9 mouse cellular contexts compared by ENCODE assay signal in genomic region chr2:157914105-157914764, GRCm38 (mm10). TPM values are rescaled to one million over a fixed set of nuclear protein-coding genes. Genes with fewer than 3 reads are reported as not detected.
DNase-seq lines count a peak whose midpoint lies in the region; ATAC-seq and TF ChIP-seq lines count a peak whose summit lies in the region.
"Had no signal": no experiment of that assay in that cellular context is flagged by ENCODE, and none has a peak within 500 bp of the region (broad histone marks: within the 10 kb centered on the region; RNA-seq: fewer than 3 reads in every experiment).

TSS of gene Vstm2l (plus strand) at chr2:157914653.

- H3K4me3 ChIP-seq in E14TG2a.4 (replicated peaks; ENCODE audit: low read length), result peak within 1 kb of the TSS; percentile 80
- H3K4me3 ChIP-seq in hindbrain, embryonic 16.5 days (ENCODE audit: low read length), result peak within 1 kb of the TSS; percentile 73
- peak within 1 kb of the TSS; percentile 29 for H3K4me3 ChIP-seq in limb, embryonic 15.5 days

- DNase-seq in adrenal gland, adult (ENCODE audit: inconsistent age in 2 of 2, low spot score in 1 of 2), result peak; percentile 12 to 33
- no peak for DNase-seq in adrenal gland, adult 8-10 months
- DNase-seq in embryo, embryonic 9.5 days (ENCODE audit: extremely low spot score), result peak; percentile 39
- DNase-seq in right cerebral cortex, postnatal 4 days, result peak; percentile 82
- no peak for DNase-seq in ovary, postnatal 14 days (ENCODE audit: low spot score)

- H3K9me3 ChIP-seq in E14TG2a.4 (ENCODE audit: low read length), result no peaks in the 10 kb centered on the region
- no peaks in the 10 kb centered on the region for H3K9me3 ChIP-seq in hindbrain, embryonic 16.5 days (ENCODE audit: control insufficient read depth, low read length)
- no peaks in the 10 kb centered on the region for H3K9me3 ChIP-seq in limb, embryonic 15.5 days

- H3K4me1 ChIP-seq in E14TG2a.4 (replicated peaks; ENCODE audit: low read depth, low read length), result peaks cover 44% of the 10 kb centered on the region
- H3K4me1 ChIP-seq in hindbrain, embryonic 16.5 days (ENCODE audit: control insufficient read depth, insufficient read depth, low read depth, low read length), result peaks cover 27% of the 10 kb centered on the region
- peaks cover 9% of the 10 kb centered on the region for H3K4me1 ChIP-seq in limb, embryonic 15.5 days

- H3K36me3 ChIP-seq in E14TG2a.4 (ENCODE audit: insufficient read depth, low read length), result no peaks in the 10 kb centered on the region
- no peaks in the 10 kb centered on the region for H3K36me3 ChIP-seq in hindbrain, embryonic 16.5 days (ENCODE audit: control insufficient read depth, insufficient read depth, low read length)
- no peaks in the 10 kb centered on the region for H3K36me3 ChIP-seq in limb, embryonic 15.5 days

- H3K27me3 ChIP-seq in E14TG2a.4 (ENCODE audit: insufficient read depth, low read length), result peaks cover 62% of the 10 kb centered on the region
- peaks cover 6% of the 10 kb centered on the region; the same call in 1 of the 2 replicates for H3K27me3 ChIP-seq in hindbrain, embryonic 16.5 days (replicated peaks; ENCODE audit: control insufficient read depth, insufficient read depth, low read length)
- H3K27me3 ChIP-seq in limb, embryonic 15.5 days, result peaks cover 49% of the 10 kb centered on the region

- TF ChIP-seq CTCF in E14TG2a.4 (conservative IDR thresholded peaks at IDR 0.05; ENCODE audit: low read length), result no peak

- WGBS in hindbrain, embryonic 16.5 days, result 2% methylated on average over 40 of the region's 62 CpGs
- WGBS in limb, embryonic 15.5 days, result 3% methylated on average over 61 of the region's 62 CpGs

- ATAC-seq in hindbrain, embryonic 16.5 days, result peak; percentile 53
- no peak for ATAC-seq in limb, embryonic 15.5 days (ENCODE audit: insufficient number of reproducible peaks, low FRiP score, low TSS enrichment, low read depth)

- peak within 1 kb of the TSS; percentile 86 for H3K9ac ChIP-seq in hindbrain, embryonic 16.5 days (ENCODE audit: low read depth, low read length)
- no peak within 1 kb of the TSS for H3K9ac ChIP-seq in limb, embryonic 15.5 days

- peak within 1 kb of the TSS; percentile 86 for H3K4me2 ChIP-seq in hindbrain, embryonic 16.5 days (ENCODE audit: low read length)
- H3K4me2 ChIP-seq in limb, embryonic 15.5 days, result peak within 1 kb of the TSS; percentile 50

- H3K27ac ChIP-seq in hindbrain, embryonic 16.5 days (ENCODE audit: low read depth, low read length), result peak within 1 kb of the TSS; percentile 88
- no peak within 1 kb of the TSS for H3K27ac ChIP-seq in limb, embryonic 15.5 days

RNA-seq across cellular contexts. Expression of gene Vstm2l, which starts in this region (rescaled TPM):
- 1 to 10 TPM; 1.5 to 4.5 (median 2.4) TPM for total RNA-seq in adrenal gland, adult 8-10 months (2022)
- polyA plus RNA-seq in hindbrain, embryonic 16.5 days (2015; fragmentation: Nextera tagmentation; extraction: Ambion mirVana), result 9.5 and 20.7 TPM in 2 replicates
- 0.10 TPM in 1 of 2 replicates, not detected in the other for polyA plus RNA-seq in limb, embryonic 15.5 days (2015; fragmentation: Nextera tagmentation; extraction: Ambion mirVana)
- polyA plus RNA-seq: spleen, adult 2 months had no signal

Comparison
In these comparisons a context has a peak if more than half of its experiments do, and no peak if none do; other contexts are left out.
1. DNase-seq: peak in adrenal gland, adult (2 of 2), embryo, embryonic 9.5 days (single experiment) and right cerebral cortex, postnatal 4 days (single experiment); none in adrenal gland, adult 8-10 months (single experiment) and ovary, postnatal 14 days (single experiment).
2. H3K4me3 ChIP-seq: peak in every context shown above with its lines; median percentile 80 in E14TG2a.4; 73 in hindbrain, embryonic 16.5 days; 29 in limb, embryonic 15.5 days.